Mouse (Mus musculus) midbrain, embryonic 14.5 days (tissue): ENCODE results near the gene Fam198b. TPM values are rescaled to one million over a fixed set of nuclear protein-coding genes. Genes with fewer than 3 reads are reported as not detected.

Experiments
- ATAC-seq: fragments of 200-750 bp; cut with Nextera tagmentation; 2 replicates; pipeline ENCODE4 v1.8.0; 2017; ENCODE audit warnings: moderate number of reproducible peaks, moderate library complexity; ENCODE audit not compliant: low FRiP score, low TSS enrichment
- DNase-seq: peaks from one replicate; pipeline ENCODE4 v3.0.0-alpha.2; 2015
- H3K27ac ChIP-seq: fragments of 300-500 bp; sonication (generic); replicated peaks from 2 replicates; pipeline ENCODE4 v1.5.1; 2014; ENCODE audit warnings: mild to moderate bottlenecking, low read depth, low read length, moderate library complexity
- H3K27me3 ChIP-seq: fragments of 300-500 bp; sonication (generic); 2 replicates; pipeline ENCODE4 v1.6.1; 2014; ENCODE audit warnings: low read length, control low read depth, mixed read lengths; ENCODE audit not compliant: control insufficient read depth, insufficient read depth
- H3K36me3 ChIP-seq: fragments of 300-500 bp; sonication (generic); 2 replicates; pipeline ENCODE4 v1.6.1; 2014; ENCODE audit warnings: low read length, control low read depth; ENCODE audit not compliant: control insufficient read depth, insufficient read depth
- H3K4me1 ChIP-seq: fragments of 300-500 bp; sonication (generic); 2 replicates; pipeline ENCODE4 v1.6.1; 2014; ENCODE audit warnings: mild to moderate bottlenecking, antibody characterized with exemption, low read length, control low read depth; ENCODE audit not compliant: control insufficient read depth, insufficient read depth
- H3K4me2 ChIP-seq: fragments of 300-500 bp; sonication (generic); 2 replicates; pipeline ENCODE4 v1.6.1; 2014; ENCODE audit warnings: mild to moderate bottlenecking, low read length, moderate library complexity
- H3K4me3 ChIP-seq: fragments of 300-500 bp; sonication (generic); replicated peaks from 2 replicates; pipeline ENCODE4 v1.5.1; 2014; ENCODE audit warnings: low read depth, low read length
- H3K9ac ChIP-seq: fragments of 300-500 bp; sonication (generic); replicated peaks from 2 replicates; pipeline ENCODE4 v1.6.1; 2014; ENCODE audit warnings: mild to moderate bottlenecking, low read length, moderate library complexity
- H3K9me3 ChIP-seq: fragments of 300-500 bp; sonication (generic); 2 replicates; pipeline ENCODE4 v1.6.1; 2016; ENCODE audit warnings: low read length, control low read depth, mixed read lengths; ENCODE audit not compliant: control insufficient read depth
- WGBS: fragments of 180-500 bp; shearing (Covaris S2); extraction: QIAGEN DNeasy Blood & Tissue Kit; methylation state at CpG from one replicate; pipeline ENCODE4 v1.1.7; 2014; 5-methylcytosine and 5-hydroxymethylcytosine counted together
- polyA plus RNA-seq: library from polyadenylated mRNA; unstranded; fragments of >200 nt; fragmentation: Nextera tagmentation; extraction: Ambion mirVana; gene quantifications from 2 replicates; pipeline ENCODE4 v1.2.1, GENCODE M21; 2014

The Fam198b gene
- polyA plus RNA-seq, 1 experiment from 2014 or later = 0.72 TPM

DNA sequence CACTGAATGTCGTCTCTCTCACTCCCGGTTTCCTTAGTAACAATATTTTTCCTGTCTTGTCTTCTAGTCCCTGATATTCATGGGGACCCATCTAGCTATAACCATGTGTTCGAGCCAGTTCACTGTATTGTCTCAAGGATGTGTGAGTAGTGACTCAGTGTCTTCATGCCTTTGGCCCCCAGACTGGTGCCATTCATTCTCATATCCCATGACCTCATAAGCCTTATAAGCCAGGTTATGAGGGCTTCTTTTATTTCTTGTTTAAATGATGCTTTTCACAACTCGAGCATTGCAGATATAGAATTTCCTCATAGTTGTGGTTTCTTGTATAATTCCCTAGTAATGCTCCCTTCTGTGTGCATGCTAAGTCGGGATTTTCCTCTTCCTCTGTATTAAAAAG, 31.9 kb downstream of the Fam198b start:
- ATAC-seq = no peak
- H3K9ac ChIP-seq = no peak overlapping the region
- H3K4me2 ChIP-seq = no peak overlapping the region
- no peaks in the 10 kb centered on the region for H3K27me3 ChIP-seq
- DNase-seq = no peak
- H3K36me3 ChIP-seq = no peaks in the 10 kb centered on the region
- no peaks in the 10 kb centered on the region for H3K4me1 ChIP-seq
- 89% methylated on average over 5 of the region's 5 CpGs for WGBS
- H3K4me3 ChIP-seq = no peak overlapping the region
- H3K9me3 ChIP-seq = no peaks in the 10 kb centered on the region
- no peak overlapping the region for H3K27ac ChIP-seq

DNA sequence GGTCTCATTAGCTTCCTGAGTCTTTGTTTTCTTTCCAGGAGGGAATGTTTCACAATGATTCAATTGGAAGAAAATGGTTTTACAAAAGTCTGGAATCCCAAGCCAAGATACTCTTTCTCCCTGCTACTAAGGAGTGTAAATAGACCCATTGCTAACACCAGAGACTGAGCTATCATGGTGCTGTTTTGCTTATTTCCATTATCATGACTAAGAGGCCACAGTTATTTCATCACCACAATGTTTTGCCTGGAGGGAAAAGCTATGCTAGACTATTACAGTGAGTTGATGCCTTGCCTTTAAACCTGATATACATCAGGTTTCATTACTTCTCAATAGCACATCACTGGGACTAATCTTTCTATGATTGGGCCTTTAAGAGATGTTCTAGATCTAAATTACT, 34.4 kb downstream of the Fam198b start:
- no peak overlapping the region for H3K27ac ChIP-seq
- H3K9me3 ChIP-seq = no peaks in the 10 kb centered on the region
- no peak overlapping the region for H3K4me2 ChIP-seq
- no peaks in the 10 kb centered on the region for H3K4me1 ChIP-seq
- DNase-seq (no peak), ATAC-seq (no peak)
- no peaks in the 10 kb centered on the region for H3K36me3 ChIP-seq
- H3K27me3 ChIP-seq = no peaks in the 10 kb centered on the region
- no peak overlapping the region for H3K4me3 ChIP-seq
- no peak overlapping the region for H3K9ac ChIP-seq

DNA sequence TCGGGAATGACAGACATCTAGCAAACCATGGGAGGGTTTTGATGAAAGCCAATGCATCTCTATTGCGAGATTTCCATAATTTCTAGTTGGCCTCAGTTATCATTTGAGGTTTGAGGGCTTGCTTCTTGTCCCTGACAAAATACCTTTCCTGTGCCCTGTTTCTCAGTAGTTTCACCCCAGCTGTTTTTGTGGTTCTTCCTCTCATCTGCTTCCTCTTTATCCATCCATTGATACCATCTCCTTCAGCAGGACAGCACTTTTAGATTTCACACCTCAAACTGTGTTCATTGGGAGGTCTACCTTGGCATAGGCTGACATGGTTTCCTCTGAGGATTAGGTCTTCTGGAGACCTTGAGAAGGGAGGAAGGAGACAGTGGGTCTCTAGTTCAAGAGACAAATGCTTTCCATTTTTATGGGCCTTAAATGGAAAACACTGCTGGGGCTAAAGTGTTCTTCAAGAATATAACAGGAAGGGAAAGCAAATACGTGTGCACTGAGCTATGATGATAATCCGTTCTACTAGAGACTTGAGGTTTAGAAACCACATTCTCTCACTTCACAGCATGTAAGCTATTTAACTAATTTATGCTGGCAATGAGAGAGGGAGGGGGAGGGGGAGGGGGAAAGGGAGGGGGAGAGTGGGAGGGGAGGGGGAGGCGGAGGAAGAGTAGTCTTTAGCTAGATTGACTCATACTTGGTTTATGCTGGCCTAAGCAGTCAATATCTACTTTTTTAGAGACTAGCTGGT, 41.8 kb downstream of the Fam198b start:
- Histone ChIP-seq H3K27ac (no peak overlapping the region), H3K9ac (no peak overlapping the region), H3K4me3 (no peak overlapping the region), H3K27me3 (no peaks in the 10 kb centered on the region), H3K36me3 (no peaks in the 10 kb centered on the region), H3K9me3 (no peaks in the 10 kb centered on the region), H3K4me1 (peaks cover 5% of the 10 kb centered on the region; the same call in 1 of the 2 replicates), H3K4me2 (no peak overlapping the region)
- DNase-seq (no peak), ATAC-seq (no peak)
- WGBS = 76% methylated on average over 5 of the region's 5 CpGs

DNA sequence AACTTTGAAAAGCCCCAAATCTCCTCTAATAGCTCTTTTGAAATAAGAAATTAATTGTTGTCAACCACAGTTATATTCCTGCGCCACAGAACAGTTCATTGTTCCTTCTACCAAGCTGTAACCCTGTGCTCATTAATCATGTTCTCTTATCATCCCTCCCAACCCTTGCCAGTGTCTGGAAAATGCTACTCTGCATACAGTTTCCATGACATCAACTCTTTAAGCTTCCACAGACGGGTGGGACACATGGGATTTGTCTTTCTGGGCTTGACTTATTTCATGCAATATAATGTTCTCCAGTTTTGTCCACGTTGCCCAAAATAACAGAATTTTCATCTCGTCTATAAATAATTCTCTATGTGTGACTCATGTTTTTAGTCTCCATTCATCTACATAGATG, 42.7 kb downstream of the Fam198b start:
- DNase-seq (no peak), ATAC-seq (no peak)
- H3K9ac ChIP-seq = no peak overlapping the region

DNA sequence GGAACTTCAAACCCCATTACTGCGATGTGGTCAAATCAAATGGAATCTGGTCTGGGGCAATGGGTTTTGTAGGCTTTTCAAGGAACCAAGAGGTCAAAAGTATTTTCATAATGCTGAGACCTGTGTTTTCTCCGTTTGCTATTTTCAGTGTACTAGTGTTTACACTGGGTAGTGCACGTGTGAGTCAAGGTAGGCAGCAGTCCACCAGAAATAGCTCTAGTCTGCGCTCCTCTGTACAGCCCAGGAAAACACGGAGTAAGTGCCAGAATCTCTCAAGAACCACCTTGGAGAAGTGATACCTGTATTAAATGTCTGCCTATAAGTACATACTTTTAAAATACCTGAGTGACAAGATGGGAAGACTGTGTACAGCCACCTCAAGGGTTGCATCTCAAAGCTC, 44.1 kb downstream of the Fam198b start:
- H3K4me1 ChIP-seq = peaks cover 5% of the 10 kb centered on the region; the same call in 1 of the 2 replicates
- H3K9ac ChIP-seq = no peak overlapping the region
- no peaks in the 10 kb centered on the region for H3K9me3 ChIP-seq
- H3K27ac ChIP-seq = no peak overlapping the region
- WGBS = 90% methylated on average over 5 of the region's 5 CpGs
- DNase-seq (no peak), ATAC-seq (no peak)
- no peak overlapping the region for H3K4me2 ChIP-seq
- no peaks in the 10 kb centered on the region for H3K27me3 ChIP-seq
- no peaks in the 10 kb centered on the region for H3K36me3 ChIP-seq
- no peak overlapping the region for H3K4me3 ChIP-seq

More for the DNA sequence above, 42.7 kb downstream of the Fam198b start:
- H3K36me3 ChIP-seq = no peaks in the 10 kb centered on the region
- no peaks in the 10 kb centered on the region for H3K9me3 ChIP-seq
- 78% methylated on average over 4 of the region's 4 CpGs for WGBS
- no peak overlapping the region for H3K4me2 ChIP-seq
- no peaks in the 10 kb centered on the region for H3K27me3 ChIP-seq
- H3K4me1 ChIP-seq = peaks cover 5% of the 10 kb centered on the region; the same call in 1 of the 2 replicates
- H3K27ac ChIP-seq = no peak overlapping the region
- H3K4me3 ChIP-seq = no peak overlapping the region

DNA sequence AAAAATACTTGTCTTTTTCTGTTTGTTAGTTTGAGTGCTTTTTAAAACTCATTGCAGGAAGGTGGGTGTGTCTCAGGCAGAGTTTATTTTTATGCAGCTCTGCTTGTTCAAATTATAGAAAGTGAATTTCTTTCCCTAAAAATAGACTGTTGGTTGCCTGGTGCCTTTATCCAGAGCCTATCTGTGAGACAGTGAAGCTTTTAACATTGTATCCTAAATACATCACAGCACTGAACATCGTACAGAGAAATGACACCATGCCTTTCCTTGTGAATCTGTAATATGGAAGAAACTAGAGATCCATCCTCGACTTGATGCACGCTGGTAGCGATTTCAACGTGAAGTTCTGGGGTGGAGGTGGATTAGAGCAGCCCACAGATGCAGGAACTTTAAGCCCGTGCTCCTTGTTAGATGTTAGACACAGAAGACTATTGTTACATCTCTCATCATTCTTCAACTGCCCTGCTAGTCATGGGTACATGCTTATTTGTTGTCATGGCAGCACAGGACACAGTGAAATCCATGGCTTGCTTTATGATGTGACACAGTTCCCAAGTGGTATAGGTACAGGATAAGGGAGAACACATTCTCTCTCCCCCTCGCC, 45.9 kb downstream of the Fam198b start:
- DNase-seq (peak; percentile 34), ATAC-seq (0 out of 2 replicates have a peak, but pooled peaks have one; percentile 40)
- Histone ChIP-seq H3K27ac (0 out of 2 replicates have a peak overlapping the region, but pooled peaks have one; percentile 52), H3K4me2 (no peak overlapping the region), H3K27me3 (no peaks in the 10 kb centered on the region), H3K9me3 (no peaks in the 10 kb centered on the region), H3K9ac (no peak overlapping the region), H3K36me3 (no peaks in the 10 kb centered on the region), H3K4me1 (peaks cover 5% of the 10 kb centered on the region; the same call in 1 of the 2 replicates), H3K4me3 (no peak overlapping the region)
- 21% methylated on average over 7 of the region's 7 CpGs for WGBS

DNA sequence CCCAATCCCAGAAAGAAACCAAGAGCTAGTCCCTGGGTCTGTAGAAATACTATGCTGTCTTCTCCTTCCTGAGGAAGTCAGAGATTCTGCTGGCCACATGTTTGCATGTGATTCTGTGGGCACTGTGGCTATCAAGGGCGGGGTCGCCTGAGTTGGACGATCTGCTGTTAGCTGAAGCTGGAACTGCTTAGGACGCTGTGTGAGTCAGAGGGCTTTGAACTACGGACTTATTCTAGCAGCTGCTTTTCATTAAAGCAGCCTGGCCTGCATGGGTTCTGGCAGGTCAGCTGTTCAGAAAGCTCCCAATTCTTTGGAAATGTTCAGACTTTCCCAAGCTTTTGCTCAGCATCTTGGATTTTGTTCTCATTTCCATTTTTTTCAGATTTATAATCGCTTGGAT, 51.9 kb downstream of the Fam198b start:
- H3K27me3 ChIP-seq = no peaks in the 10 kb centered on the region
- no peak for DNase-seq

DNA sequence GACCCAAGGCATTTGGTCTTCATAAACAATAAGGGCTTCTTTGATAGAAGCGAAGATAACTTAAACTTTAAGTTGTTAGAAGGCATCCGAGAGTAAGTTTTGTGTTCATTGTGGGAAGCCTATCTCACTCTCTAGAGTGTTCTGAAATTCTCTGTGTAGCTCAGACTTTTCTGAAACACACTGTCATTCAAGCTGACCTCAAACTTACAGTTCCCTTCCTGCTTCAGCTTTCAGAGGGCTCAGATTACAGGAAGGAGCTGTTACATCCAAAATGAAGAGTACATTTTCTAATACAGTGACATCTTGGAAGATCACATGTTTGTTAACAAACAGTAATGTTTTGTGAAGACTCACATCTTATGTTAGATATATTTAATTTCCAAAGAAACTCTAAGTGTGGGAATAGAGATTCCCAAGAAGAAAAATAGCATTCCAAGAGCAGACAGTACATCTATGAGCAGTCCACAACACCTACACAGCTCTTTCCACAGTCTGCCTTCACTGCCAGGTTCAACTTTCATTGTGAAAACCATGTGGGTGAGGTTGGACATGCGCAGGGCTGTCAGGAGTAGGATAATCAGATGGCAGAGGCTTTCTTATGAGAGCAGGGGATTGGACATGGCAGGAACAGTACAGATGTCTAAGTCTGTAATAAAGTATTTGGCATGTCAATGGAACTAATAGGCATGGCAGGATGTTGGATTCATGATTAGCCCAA, 52.6 kb downstream of the Fam198b start:
- Histone ChIP-seq H3K36me3 (no peaks in the 10 kb centered on the region), H3K9me3 (no peaks in the 10 kb centered on the region), H3K4me3 (no peak overlapping the region), H3K27me3 (no peaks in the 10 kb centered on the region), H3K4me2 (no peak overlapping the region), H3K27ac (no peak overlapping the region), H3K4me1 (no peaks in the 10 kb centered on the region), H3K9ac (no peak overlapping the region)
- ATAC-seq = no peak
- DNase-seq = no peak
- 88% methylated on average over 3 of the region's 3 CpGs for WGBS

More for the DNA sequence above, 51.9 kb downstream of the Fam198b start:
- H3K4me3 ChIP-seq = no peak overlapping the region
- ATAC-seq = no peak
- H3K9me3 ChIP-seq = no peaks in the 10 kb centered on the region
- no peak overlapping the region for H3K27ac ChIP-seq
- WGBS = 91% methylated on average over 6 of the region's 6 CpGs
- H3K4me1 ChIP-seq = no peaks in the 10 kb centered on the region
- no peak overlapping the region for H3K9ac ChIP-seq
- no peaks in the 10 kb centered on the region for H3K36me3 ChIP-seq
- H3K4me2 ChIP-seq = no peak overlapping the region
